ENCODE assay signal across 10 mouse cellular contexts in genomic region chr16:14371367-14371766, GRCm38 (mm10). TPM values are rescaled to one million over a fixed set of nuclear protein-coding genes. Genes with fewer than 3 reads are reported as not detected.
DNase-seq lines count a peak whose midpoint lies in the region; ATAC-seq and TF ChIP-seq lines count a peak whose summit lies in the region.
"Had no signal": no experiment of that assay in that cellular context is flagged by ENCODE, and none has a peak within 500 bp of the region (broad histone marks: within the 10 kb centered on the region; RNA-seq: fewer than 3 reads in every experiment).

No protein-coding gene starts in this region.

- no peak for DNase-seq in embryonic facial prominence, embryonic 10.5 days (ENCODE audit: low spot score)
- DNase-seq in lung, postnatal 0 days (ENCODE audit: low spot score) = peak; percentile 11
- DNase-seq in lung, postnatal 25 days (ENCODE audit: low spot score) = no peak
- peak; percentile 17 for DNase-seq in right cerebral cortex, postnatal 14 days
- no peak for DNase-seq in retina, postnatal 1 day
- DNase-seq in adrenal gland, adult 8-10 months = no peak

- H3K9me3 ChIP-seq in embryonic facial prominence, embryonic 13.5 days = no peaks in the 10 kb centered on the region
- no peaks in the 10 kb centered on the region for H3K9me3 ChIP-seq in embryonic facial prominence, embryonic 10.5 days
- no peaks in the 10 kb centered on the region for H3K9me3 ChIP-seq in lung, postnatal 0 days (ENCODE audit: low read length)
- no peaks in the 10 kb centered on the region for H3K9me3 ChIP-seq in intestine, embryonic 16.5 days (ENCODE audit: control insufficient read depth, low read length)
- H3K9me3 ChIP-seq: embryonic facial prominence, embryonic 12.5 days had no signal

- peaks cover 19% of the 10 kb centered on the region for H3K4me1 ChIP-seq in embryonic facial prominence, embryonic 13.5 days
- H3K4me1 ChIP-seq in embryonic facial prominence, embryonic 10.5 days = 0 out of 2 replicates have a peak, but pooled peaks cover 2% of the 10 kb centered on the region
- H3K4me1 ChIP-seq in lung, postnatal 0 days (ENCODE audit: insufficient read depth, low read depth, low read length) = peaks cover 3% of the 10 kb centered on the region; the same call in 1 of the 2 replicates
- peaks cover 7% of the 10 kb centered on the region for H3K4me1 ChIP-seq in intestine, embryonic 16.5 days (ENCODE audit: control insufficient read depth, insufficient read depth, low read length)

- no peaks in the 10 kb centered on the region for H3K36me3 ChIP-seq in embryonic facial prominence, embryonic 13.5 days
- 0 out of 2 replicates have a peak, but pooled peaks cover 3% of the 10 kb centered on the region for H3K36me3 ChIP-seq in embryonic facial prominence, embryonic 10.5 days (replicated peaks)
- H3K36me3 ChIP-seq in lung, postnatal 0 days (ENCODE audit: insufficient read depth, low read length) = no peaks in the 10 kb centered on the region
- no peaks in the 10 kb centered on the region for H3K36me3 ChIP-seq in intestine, embryonic 16.5 days (ENCODE audit: control insufficient read depth, insufficient read depth, low read length)
- H3K36me3 ChIP-seq: embryonic facial prominence, embryonic 12.5 days had no signal

- peak overlapping the region; percentile 4; the same call in 1 of the 2 replicates for H3K27ac ChIP-seq in embryonic facial prominence, embryonic 13.5 days
- H3K27ac ChIP-seq in embryonic facial prominence, embryonic 10.5 days (replicated peaks) = no peak overlapping the region
- no peak overlapping the region for H3K27ac ChIP-seq in lung, postnatal 0 days (ENCODE audit: low read length)
- 0 out of 2 replicates have a peak overlapping the region, but pooled peaks have one; percentile 3 for H3K27ac ChIP-seq in intestine, embryonic 16.5 days (ENCODE audit: low read length)
- H3K27ac ChIP-seq: embryonic facial prominence, embryonic 12.5 days; macrophage had no signal

- H3K9ac ChIP-seq in embryonic facial prominence, embryonic 13.5 days = no peak overlapping the region
- no peak overlapping the region for H3K9ac ChIP-seq in lung, postnatal 0 days (replicated peaks; ENCODE audit: low read depth)
- no peak overlapping the region for H3K9ac ChIP-seq in intestine, embryonic 16.5 days (ENCODE audit: low read depth, low read length)
- H3K9ac ChIP-seq: embryonic facial prominence, embryonic 12.5 days had no signal

- no peaks in the 10 kb centered on the region for H3K27me3 ChIP-seq in embryonic facial prominence, embryonic 13.5 days
- no peaks in the 10 kb centered on the region for H3K27me3 ChIP-seq in embryonic facial prominence, embryonic 10.5 days (replicated peaks; ENCODE audit: low read depth, poor library complexity, severe bottlenecking)
- H3K27me3 ChIP-seq in lung, postnatal 0 days (replicated peaks; ENCODE audit: insufficient read depth, low read length) = no peaks in the 10 kb centered on the region
- no peaks in the 10 kb centered on the region for H3K27me3 ChIP-seq in intestine, embryonic 16.5 days (replicated peaks; ENCODE audit: control insufficient read depth, insufficient read depth, low read length)
- H3K27me3 ChIP-seq: embryonic facial prominence, embryonic 12.5 days had no signal

- H3K4me3 ChIP-seq in embryonic facial prominence, embryonic 13.5 days = no peak overlapping the region
- no peak overlapping the region for H3K4me3 ChIP-seq in embryonic facial prominence, embryonic 10.5 days
- H3K4me3 ChIP-seq in lung, postnatal 0 days (ENCODE audit: low read depth, low read length) = no peak overlapping the region
- H3K4me3 ChIP-seq in intestine, embryonic 16.5 days (ENCODE audit: low read length) = no peak overlapping the region
- H3K4me3 ChIP-seq: embryonic facial prominence, embryonic 12.5 days had no signal

- H3K4me2 ChIP-seq in embryonic facial prominence, embryonic 13.5 days = no peak overlapping the region
- no peak overlapping the region for H3K4me2 ChIP-seq in lung, postnatal 0 days (replicated peaks; ENCODE audit: low read depth, low read length)
- no peak overlapping the region for H3K4me2 ChIP-seq in intestine, embryonic 16.5 days (ENCODE audit: low read depth, low read length)
- H3K4me2 ChIP-seq: embryonic facial prominence, embryonic 12.5 days had no signal

- TF ChIP-seq CTCF in lung, postnatal 0 days (IDR thresholded peaks at IDR 0.05) = no peak

- WGBS in embryonic facial prominence, embryonic 13.5 days = 76% methylated on average over 1 of the region's 1 CpGs
- WGBS in embryonic facial prominence, embryonic 10.5 days = 87% methylated on average over 1 of the region's 1 CpGs
- WGBS in lung, postnatal 0 days = 66% methylated on average over 1 of the region's 1 CpGs
- WGBS in intestine, embryonic 16.5 days = 69% methylated on average over 1 of the region's 1 CpGs

- ATAC-seq in embryonic facial prominence, embryonic 13.5 days (ENCODE audit: insufficient number of reproducible peaks, insufficient read depth, low FRiP score, low TSS enrichment, low read depth) = no peak
- peak; percentile 25 for ATAC-seq in lung, postnatal 0 days
- ATAC-seq in intestine, embryonic 16.5 days = peak; percentile 39; the same call in 1 of the 2 replicates

- no peak for TF ChIP-seq EP300 in lung, postnatal 0 days (IDR thresholded peaks at IDR 0.05)

RNA-seq across cellular contexts. Expression of gene Abcc1, which starts 10.0 kb away (rescaled TPM):
- polyA plus RNA-seq in embryonic facial prominence, embryonic 13.5 days (2015; fragmentation: Nextera tagmentation; extraction: Ambion mirVana) = 10.9 and 12.0 TPM in 2 replicates
- polyA plus RNA-seq in embryonic facial prominence, embryonic 10.5 days (2016; fragmentation: Nextera tagmentation; extraction: Ambion mirVana) = 11.5 and 12.1 TPM in 2 replicates
- polyA plus RNA-seq in lung, postnatal 0 days (2015; fragmentation: Nextera tagmentation; extraction: Ambion mirVana) = 5.0 and 7.2 TPM in 2 replicates
- polyA plus RNA-seq in intestine, embryonic 16.5 days (2015; fragmentation: Nextera tagmentation; extraction: Ambion mirVana) = 5.6 and 7.1 TPM in 2 replicates
- 10 to 100 TPM; 20.7 to 36.7 (median 28.5) TPM for total RNA-seq in adrenal gland, adult 8-10 months (2022)

RNA-seq across cellular contexts. Expression of gene Fopnl, which starts 54.2 kb away (rescaled TPM):
- 178 and 193 TPM in 2 replicates for polyA plus RNA-seq in embryonic facial prominence, embryonic 13.5 days (2015; fragmentation: Nextera tagmentation; extraction: Ambion mirVana)
- polyA plus RNA-seq in embryonic facial prominence, embryonic 10.5 days (2016; fragmentation: Nextera tagmentation; extraction: Ambion mirVana) = 149 and 151 TPM in 2 replicates
- 89.2 and 91.4 TPM in 2 replicates for polyA plus RNA-seq in lung, postnatal 0 days (2015; fragmentation: Nextera tagmentation; extraction: Ambion mirVana)
- 106 and 115 TPM in 2 replicates for polyA plus RNA-seq in intestine, embryonic 16.5 days (2015; fragmentation: Nextera tagmentation; extraction: Ambion mirVana)
- total RNA-seq in adrenal gland, adult 8-10 months (2022) = 10 to 100 TPM; 58.9 to 66.4 (median 62.7) TPM

Comparison
In these comparisons a context has a peak if more than half of its experiments do, and no peak if none do; other contexts are left out.
1. H3K27ac ChIP-seq: peak in embryonic facial prominence, embryonic 13.5 days (single experiment) and intestine, embryonic 16.5 days (single experiment); none in embryonic facial prominence, embryonic 10.5 days (single experiment) and lung, postnatal 0 days (single experiment).
2. DNase-seq: peak in lung, postnatal 0 days (single experiment) and right cerebral cortex, postnatal 14 days (single experiment); none in embryonic facial prominence, embryonic 10.5 days (single experiment), lung, postnatal 25 days (single experiment), retina, postnatal 1 day (single experiment) and adrenal gland, adult 8-10 months (single experiment).